Mouse (Mus musculus) kidney, adult 2 months (tissue): ENCODE measurements around the gene Ppp1cc. TPM values are rescaled to one million over a fixed set of nuclear protein-coding genes. Genes with fewer than 3 reads are reported as not detected.

Experiments used
- DNase-seq: peaks from one replicate; pipeline ENCODE4 v3.0.0; 2021
- H3K27ac ChIP-seq: fragments of 200-500 bp; 2 replicates; pipeline ENCODE4 v1.5.1; 2012; ENCODE audit warnings: low read depth, low read length, control low read depth, inconsistent platforms; ENCODE audit not compliant: insufficient read depth
- H3K27me3 ChIP-seq: fragments of 200-500 bp; replicated peaks from 2 replicates; pipeline ENCODE4 v1.6.1; 2012; ENCODE audit warnings: mild to moderate bottlenecking, moderate library complexity, low read length, inconsistent platforms; ENCODE audit not compliant: control insufficient read depth, insufficient read depth
- H3K36me3 ChIP-seq: fragments of 200-500 bp; 2 replicates; pipeline ENCODE4 v1.6.1; 2012; ENCODE audit warnings: mild to moderate bottlenecking, moderate library complexity, low read length, inconsistent platforms; ENCODE audit not compliant: control insufficient read depth, insufficient read depth
- H3K4me1 ChIP-seq: fragments of 200-500 bp; 2 replicates; pipeline ENCODE4 v1.6.1; 2011; ENCODE audit warnings: low read length; ENCODE audit not compliant: control insufficient read depth, insufficient read depth
- H3K4me3 ChIP-seq: fragments of 200-500 bp; 2 replicates; pipeline ENCODE4 v1.5.1; 2011; ENCODE audit warnings: mild to moderate bottlenecking, low read depth, low read length, control low read depth; ENCODE audit not compliant: insufficient read depth
- CTCF ChIP-seq: fragments of 200-500 bp; conservative IDR thresholded peaks from 2 replicates; pipeline ENCODE4 v1.5.1; 2011; ENCODE audit warnings: low read depth, mild to moderate bottlenecking, control low read depth, low read length, moderate library complexity, mixed read lengths; ENCODE audit not compliant: insufficient read depth, insufficient read length
- POLR2A ChIP-seq: fragments of 200-500 bp; IDR thresholded peaks from one replicate; pipeline ENCODE4 v1.6.1; 2011; ENCODE audit warnings: low read depth, low read length, control low read depth
- WGBS: fragments of 180-500 bp; shearing (Covaris S2); methylation state at CpG from one replicate; pipeline ENCODE4 v1.1.7; 2018; 5-methylcytosine and 5-hydroxymethylcytosine counted together
- polyA plus RNA-seq: library from polyadenylated mRNA; depleted of rRNA; stranded (reverse); fragments of >200 nt; gene quantifications from 2 replicates; pipeline ENCODE4 v1.2.3, GENCODE M21; 2012; rRNA removed

The Ppp1cc gene
- polyA plus RNA-seq = 75.8 and 91.5 TPM in 2 replicates

DNA sequence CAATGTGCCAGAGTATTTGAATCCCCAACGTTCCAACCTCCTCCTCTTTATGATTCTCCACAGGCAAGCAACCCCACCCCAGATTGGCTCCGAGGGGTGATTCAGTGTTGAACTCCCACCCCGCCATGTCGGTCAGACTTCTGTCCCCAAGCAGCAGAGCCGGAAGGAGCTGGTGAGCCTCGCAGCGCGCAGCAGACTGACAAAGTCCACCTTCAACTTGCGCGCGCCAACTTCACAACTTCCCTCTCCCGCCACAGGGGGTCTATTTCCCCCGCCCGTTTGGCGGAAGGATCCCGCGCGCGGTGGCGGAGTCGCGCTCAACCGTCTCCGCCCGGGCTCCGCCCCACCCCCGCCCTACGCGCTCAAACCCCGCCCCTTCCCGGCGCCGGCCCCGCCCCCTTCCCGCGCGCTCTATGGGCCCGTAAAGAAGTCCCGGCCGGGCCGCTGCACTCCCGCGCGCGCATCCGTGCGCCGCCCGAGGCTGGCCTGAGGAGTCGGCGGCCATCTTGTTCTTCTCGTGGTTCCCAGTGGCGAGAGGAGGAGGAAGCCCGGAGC lies at the start of gene Ppp1cc:
Gene Ppp1cc (plus strand): TSS at position 452 of the 555 bp plus-strand sequence.
- Histone ChIP-seq H3K36me3 (no peaks in the 10 kb centered on the region), H3K4me1 (peaks cover 25% of the 10 kb centered on the region), H3K27ac (peak within 1 kb of the TSS; percentile 26), H3K4me3 (peak within 1 kb of the TSS; percentile 65), H3K27me3 (no peaks in the 10 kb centered on the region)
- under 1% methylated on average over 54 of the region's 54 CpGs for WGBS
- peak; percentile 96 for DNase-seq
- TF ChIP-seq CTCF = peak; percentile 27; the same call in 1 of the 2 replicates
- peak; percentile 56 for TF ChIP-seq POLR2A

- WGBS = 55% methylated on average over 16 of the region's 16 CpGs
- Histone ChIP-seq H3K27me3 (no peaks in the 10 kb centered on the region), H3K4me1 (no peaks in the 10 kb centered on the region), H3K36me3 (no peaks in the 10 kb centered on the region), H3K27ac (no peak overlapping the region), H3K4me3 (no peak overlapping the region)
- no peak for TF ChIP-seq CTCF
- TF ChIP-seq POLR2A = no peak
- peak; percentile 36 for DNase-seq
Observed at GRCm38 (mm10) chr5:122109325-122110060, 48.6 kb upstream of the Ppp1cc start.

DNA sequence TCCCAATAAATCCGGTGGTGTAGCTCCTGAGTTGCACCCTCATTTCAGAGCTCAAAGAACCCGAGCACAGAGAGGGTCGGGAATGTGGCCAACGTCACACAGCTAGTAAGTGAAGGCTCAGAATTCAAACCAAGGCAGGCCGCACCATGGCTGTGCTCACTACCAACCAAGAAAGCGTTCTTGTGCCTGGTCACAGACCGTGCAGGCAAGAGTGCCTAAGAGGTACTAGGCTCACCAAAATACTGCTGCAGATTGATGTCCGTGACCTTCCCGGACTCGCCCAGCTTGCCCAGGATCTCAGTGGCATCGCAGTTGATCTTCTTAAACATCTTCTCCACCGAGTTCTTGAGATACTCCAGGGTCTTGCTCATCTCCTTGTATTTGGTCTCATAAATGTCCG lies 47.5 kb upstream of the Ppp1cc start:
- no peak for DNase-seq
- no peaks in the 10 kb centered on the region for H3K4me1 ChIP-seq
- 92% methylated on average over 13 of the region's 13 CpGs for WGBS
- no peak for TF ChIP-seq CTCF
- TF ChIP-seq POLR2A = no peak
- no peaks in the 10 kb centered on the region for H3K27me3 ChIP-seq
- H3K4me3 ChIP-seq = no peak overlapping the region
- no peaks in the 10 kb centered on the region for H3K36me3 ChIP-seq
- no peak overlapping the region for H3K27ac ChIP-seq

DNA sequence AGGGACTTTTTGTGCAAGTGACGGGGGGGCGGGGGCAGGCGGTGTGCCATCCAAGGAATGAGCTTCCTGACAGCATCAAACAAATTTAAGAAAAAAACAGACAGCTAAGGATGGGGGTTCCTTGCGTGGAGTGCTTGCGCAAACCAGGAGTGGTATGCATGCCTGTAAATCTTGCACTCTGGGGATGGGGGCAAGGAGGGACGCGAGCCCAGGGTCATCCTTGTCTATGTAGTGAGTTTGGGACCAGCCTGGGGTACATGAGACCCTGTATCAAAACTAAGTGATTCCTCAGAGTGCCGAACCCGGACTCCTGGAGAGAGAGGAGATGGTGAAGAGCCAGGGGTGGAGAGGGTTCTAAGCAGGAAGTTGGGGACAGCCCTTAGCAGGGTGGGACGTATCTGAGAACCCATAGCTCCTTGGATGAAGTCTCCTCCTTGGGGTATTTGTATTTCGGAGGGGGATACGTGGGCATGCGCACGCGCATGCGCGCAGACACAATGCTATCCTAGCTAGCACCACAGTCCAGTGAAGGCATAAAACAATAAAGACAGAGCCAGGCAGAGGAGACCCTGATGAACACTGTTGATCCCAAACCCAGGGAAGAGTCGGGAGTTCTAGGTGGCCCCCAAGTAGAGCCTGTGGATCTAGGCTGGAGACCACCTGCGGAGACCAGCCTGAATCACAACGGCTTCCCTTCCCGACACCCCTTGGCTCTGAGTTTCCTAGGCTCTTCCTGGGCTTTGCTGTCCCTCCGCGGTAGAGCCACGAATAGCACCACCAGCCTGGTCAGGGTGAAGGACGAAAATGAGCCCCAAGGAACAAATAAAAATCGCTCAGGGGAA lies 46.8 kb upstream of the Ppp1cc start:
- Histone ChIP-seq H3K27ac (no peak overlapping the region), H3K27me3 (no peaks in the 10 kb centered on the region), H3K36me3 (no peaks in the 10 kb centered on the region), H3K4me1 (no peaks in the 10 kb centered on the region), H3K4me3 (no peak overlapping the region)
- 67% methylated on average over 26 of the region's 26 CpGs for WGBS
- TF ChIP-seq POLR2A (no peak), CTCF (no peak)
- DNase-seq = no peak

GRCm38 (mm10) chr5:122111933-122112248 lies 46.2 kb upstream of the Ppp1cc start:
- H3K4me3 ChIP-seq = no peak overlapping the region
- TF ChIP-seq CTCF = no peak
- no peak for TF ChIP-seq POLR2A
- H3K4me1 ChIP-seq = no peaks in the 10 kb centered on the region
- H3K27ac ChIP-seq = no peak overlapping the region
- H3K36me3 ChIP-seq = no peaks in the 10 kb centered on the region
- no peak for DNase-seq
- 30% methylated on average over 4 of the region's 4 CpGs for WGBS
- H3K27me3 ChIP-seq = no peaks in the 10 kb centered on the region

DNA sequence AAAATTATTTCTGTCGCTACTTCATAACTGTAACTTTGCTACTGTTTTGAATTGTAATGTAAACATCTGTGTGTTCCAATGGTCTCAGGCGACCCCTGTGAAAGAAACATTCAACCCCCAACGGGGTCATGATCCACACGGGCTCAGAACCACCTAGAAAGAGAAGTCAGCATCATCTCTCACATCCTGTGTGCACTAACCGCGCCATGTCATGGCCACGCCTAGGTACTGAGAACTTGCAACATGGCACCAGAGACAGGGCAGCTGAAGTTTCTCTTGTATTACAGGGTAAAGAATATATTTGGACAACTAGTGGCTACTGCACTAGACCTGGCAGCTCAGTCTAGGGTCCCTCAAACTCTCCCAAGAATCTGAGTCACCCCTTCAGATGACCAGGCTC lies 44.6 kb upstream of the Ppp1cc start:
- no peak for DNase-seq
- WGBS = 73% methylated on average over 7 of the region's 7 CpGs
- no peak overlapping the region for H3K4me3 ChIP-seq
- TF ChIP-seq POLR2A (no peak), CTCF (no peak)
- no peak overlapping the region for H3K27ac ChIP-seq
- no peaks in the 10 kb centered on the region for H3K27me3 ChIP-seq
- no peaks in the 10 kb centered on the region for H3K36me3 ChIP-seq
- no peaks in the 10 kb centered on the region for H3K4me1 ChIP-seq

DNA sequence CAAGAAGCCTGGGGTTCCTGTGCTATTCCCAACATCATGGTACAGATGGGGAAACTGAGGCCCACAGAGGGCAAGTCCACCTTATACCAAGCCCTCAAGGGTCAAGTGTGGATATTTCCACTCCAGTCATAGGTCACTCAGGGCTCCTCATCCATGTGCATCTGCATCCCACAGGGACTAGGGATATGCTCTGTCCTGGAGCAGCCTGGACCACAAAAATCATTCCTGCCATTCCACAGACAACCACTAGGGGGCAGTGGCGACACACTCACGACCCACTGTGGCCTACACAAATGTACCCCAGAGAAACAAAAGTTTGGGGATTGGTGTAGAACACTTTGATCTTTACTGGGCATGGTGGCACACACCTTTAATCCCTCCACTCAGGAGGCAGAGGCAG lies 43.9 kb upstream of the Ppp1cc start:
- Histone ChIP-seq H3K36me3 (no peaks in the 10 kb centered on the region), H3K4me3 (no peak overlapping the region), H3K4me1 (no peaks in the 10 kb centered on the region), H3K27ac (no peak overlapping the region), H3K27me3 (no peaks in the 10 kb centered on the region)
- peak; percentile 92 for TF ChIP-seq CTCF
- TF ChIP-seq POLR2A = no peak
- 1% methylated on average over 2 of the region's 2 CpGs for WGBS
- peak; percentile 54 for DNase-seq
